Mouse (Mus musculus) MEL (cell line): ENCODE measurements around the gene Chrd. TPM values are rescaled to one million over a fixed set of nuclear protein-coding genes. Genes with fewer than 3 reads are reported as not detected.

Experiments
- DNase-seq: peaks from one replicate; pipeline ENCODE4 v3.0.0; 2011; ENCODE audit warnings: low read depth, low spot score
- H3K27ac ChIP-seq: 2 replicates; pipeline ENCODE4 v1.5.1; 2012; ENCODE audit warnings: low read depth, mild to moderate bottlenecking, control low read depth, low read length, moderate library complexity; ENCODE audit not compliant: control insufficient read depth
- H3K27me3 ChIP-seq, 2 experiments: fragments of 150-350 bp in 1 of 2; sonication (generic) in 1 of 2; 2 replicates each; pipeline ENCODE4 v1.6.1; 2012; ENCODE audit warnings: low read length in 2 of 2, mild to moderate bottlenecking in 2 of 2, improper control_type of control experiment in 1 of 2, moderate library complexity in 1 of 2; ENCODE audit not compliant: insufficient read depth in 2 of 2, control insufficient read depth in 1 of 2
- H3K36me3 ChIP-seq, 2 experiments: 2 replicates each; pipeline ENCODE4 v1.6.1; 2012 to 2014; ENCODE audit warnings: low read length in 2 of 2, improper control_type of control experiment in 1 of 2, inconsistent platforms in 1 of 2, mild to moderate bottlenecking in 1 of 2; ENCODE audit not compliant: insufficient read depth in 2 of 2, control insufficient read depth in 1 of 2
- H3K4me1 ChIP-seq, 2 experiments: fragments of 150-350 bp in 1 of 2; sonication (generic) in 1 of 2; 2 replicates each; pipeline ENCODE4 v1.6.1; 2012; ENCODE audit warnings: low read length in 2 of 2, improper control_type of control experiment in 1 of 2, mild to moderate bottlenecking in 1 of 2; ENCODE audit not compliant: insufficient read depth in 2 of 2, control insufficient read depth in 1 of 2
- H3K4me3 ChIP-seq, 2 experiments: fragments of 150-350 bp in 1 of 2; sonication (generic) in 1 of 2; 2 replicates each; pipeline ENCODE4 v1.5.1; 2012; ENCODE audit warnings: low read depth in 2 of 2, low read length in 2 of 2, mild to moderate bottlenecking in 2 of 2, moderate library complexity in 2 of 2, control low read depth in 1 of 2, improper control_type of control experiment in 1 of 2; ENCODE audit not compliant: control insufficient read depth in 1 of 2, insufficient read depth in 1 of 2
- H3K79me2 ChIP-seq: 2 replicates; pipeline ENCODE4 v1.6.1; 2012; ENCODE audit warnings: mild to moderate bottlenecking, low read length, moderate library complexity; ENCODE audit not compliant: control insufficient read depth, poor library complexity, insufficient read depth
- H3K9ac ChIP-seq: 2 replicates; pipeline ENCODE4 v1.6.1; 2012; ENCODE audit warnings: low read depth, mild to moderate bottlenecking, control low read depth, low read length, moderate library complexity; ENCODE audit not compliant: control insufficient read depth, poor library complexity, severe bottlenecking
- H3K9me3 ChIP-seq: fragments of 150-350 bp; sonication (generic); replicated peaks from 2 replicates; pipeline ENCODE4 v1.6.1; 2012; ENCODE audit warnings: mild to moderate bottlenecking, low read length, improper control_type of control experiment, moderate library complexity; ENCODE audit not compliant: insufficient read depth
- CHD1 ChIP-seq: IDR thresholded peaks from 2 replicates; pipeline ENCODE4 v1.6.1; 2012; ENCODE audit warnings: low read depth, mild to moderate bottlenecking, inconsistent platforms, low read length, improper control_type of control experiment
- CHD2 ChIP-seq: IDR thresholded peaks from 2 replicates; pipeline ENCODE4 v1.6.1; 2011; ENCODE audit warnings: low read length, improper control_type of control experiment
- CTCF ChIP-seq, 3 experiments: IDR thresholded peaks in 2 of 3; conservative IDR thresholded peaks in 1 of 3; 2 replicates each; pipeline ENCODE4 v1.5.1; 2011 to 2012; ENCODE audit warnings: low read length in 3 of 3, low read depth in 2 of 3, mild to moderate bottlenecking in 2 of 3, improper control_type of control experiment in 1 of 3, inconsistent platforms in 1 of 3, mixed read lengths in 1 of 3, moderate library complexity in 1 of 3; ENCODE audit not compliant: control insufficient read depth in 1 of 3, insufficient read depth in 1 of 3, poor library complexity in 1 of 3, severe bottlenecking in 1 of 3
- EP300 ChIP-seq, 2 experiments: IDR thresholded peaks; 2 replicates each; pipeline ENCODE4 v1.6.1; 2011; ENCODE audit warnings: improper control_type of control experiment in 2 of 2, low read length in 2 of 2, low read depth in 1 of 2, mild to moderate bottlenecking in 1 of 2
- ETS1 ChIP-seq: IDR thresholded peaks from 2 replicates; pipeline ENCODE4 v1.6.1; 2012; ENCODE audit warnings: low read depth, mild to moderate bottlenecking, inconsistent platforms, low read length, improper control_type of control experiment, moderate library complexity
- GABPA ChIP-seq: IDR thresholded peaks from 2 replicates; pipeline ENCODE4 v1.6.1; 2012; ENCODE audit warnings: low read depth, mild to moderate bottlenecking, inconsistent platforms, low read length, improper control_type of control experiment, moderate library complexity
- HCFC1 ChIP-seq: IDR thresholded peaks from 2 replicates; pipeline ENCODE4 v1.6.1; 2012; ENCODE audit warnings: low read depth, mild to moderate bottlenecking, inconsistent platforms, low read length, improper control_type of control experiment, moderate library complexity
- JUND ChIP-seq: IDR thresholded peaks from 2 replicates; pipeline ENCODE4 v1.6.1; 2011; ENCODE audit warnings: low read depth, mild to moderate bottlenecking, improper control_type of control experiment, low read length
- KAT2A ChIP-seq: conservative IDR thresholded peaks from 2 replicates; pipeline ENCODE4 v1.6.1; 2012; ENCODE audit warnings: low read depth, low read length, improper control_type of control experiment, inconsistent platforms
- MAFK ChIP-seq: IDR thresholded peaks from 2 replicates; pipeline ENCODE4 v1.6.1; 2011; ENCODE audit warnings: low read depth, mild to moderate bottlenecking, low read length, improper control_type of control experiment, borderline replicate concordance
- MYB ChIP-seq: IDR thresholded peaks from 2 replicates; pipeline ENCODE4 v1.6.1; 2011; ENCODE audit warnings: mild to moderate bottlenecking, low read depth, low read length, improper control_type of control experiment
- NRF1 ChIP-seq: IDR thresholded peaks from 2 replicates; pipeline ENCODE4 v1.6.1; 2014; ENCODE audit warnings: low read depth, mild to moderate bottlenecking, inconsistent platforms, low read length, improper control_type of control experiment, moderate library complexity; ENCODE audit not compliant: poor library complexity, insufficient read depth, severe bottlenecking
- POLR2A ChIP-seq, 2 experiments: IDR thresholded peaks; 2 replicates each; pipeline ENCODE4 v1.6.1; 2011 to 2012; ENCODE audit warnings: low read length in 2 of 2, mild to moderate bottlenecking in 2 of 2, control low read depth in 1 of 2, improper control_type of control experiment in 1 of 2, low read depth in 1 of 2, moderate library complexity in 1 of 2; ENCODE audit not compliant: control insufficient read depth in 1 of 2, insufficient read depth in 1 of 2, poor library complexity in 1 of 2
- RAD21 ChIP-seq: IDR thresholded peaks from 2 replicates; pipeline ENCODE4 v1.6.1; 2011; ENCODE audit warnings: mild to moderate bottlenecking, low read depth, low read length, improper control_type of control experiment
- SMC3 ChIP-seq: IDR thresholded peaks from 2 replicates; pipeline ENCODE4 v1.6.1; 2011; ENCODE audit warnings: low read depth, low read length, improper control_type of control experiment
- USF2 ChIP-seq, 2 experiments: IDR thresholded peaks; 2 replicates each; pipeline ENCODE4 v1.6.1; 2011 to 2012; ENCODE audit warnings: improper control_type of control experiment in 2 of 2, low read length in 2 of 2, borderline replicate concordance in 1 of 2, inconsistent platforms in 1 of 2, low read depth in 1 of 2, mild to moderate bottlenecking in 1 of 2; ENCODE audit not compliant: insufficient read depth in 1 of 2
- ZC3H11A ChIP-seq: IDR thresholded peaks from 2 replicates; pipeline ENCODE4 v1.6.1; 2012; ENCODE audit warnings: low read depth, mild to moderate bottlenecking, inconsistent platforms, low read length, improper control_type of control experiment
- ZNF384 ChIP-seq: IDR thresholded peaks from 2 replicates; pipeline ENCODE4 v1.6.1; 2012; ENCODE audit warnings: low read depth, mild to moderate bottlenecking, inconsistent platforms, low read length, improper control_type of control experiment
- polyA plus RNA-seq, 2 experiments: library from polyadenylated mRNA; stranded (reverse) in 1 of 2; unstranded in 1 of 2; fragments of >175 nt in 1 of 2; fragments of >200 nt in 1 of 2; gene quantifications; 2 replicates each; pipeline versions ENCODE4 v1.2.1 to v1.2.4; 2012; ENCODE audit warnings: low replicate concordance in 2 of 2, low read depth in 1 of 2; ENCODE audit not compliant: insufficient read length in 2 of 2, insufficient read depth in 1 of 2, missing spikeins in 1 of 2
- total RNA-seq: library from RNA; depleted of rRNA; stranded (reverse); fragments of 300-350 nt; gene quantifications from 2 replicates; pipeline ENCODE4 v1.2.3, GENCODE M21; 2012

Gene Chrd
- total and polyA plus RNA-seq, 3 experiments, result not detected

DNA sequence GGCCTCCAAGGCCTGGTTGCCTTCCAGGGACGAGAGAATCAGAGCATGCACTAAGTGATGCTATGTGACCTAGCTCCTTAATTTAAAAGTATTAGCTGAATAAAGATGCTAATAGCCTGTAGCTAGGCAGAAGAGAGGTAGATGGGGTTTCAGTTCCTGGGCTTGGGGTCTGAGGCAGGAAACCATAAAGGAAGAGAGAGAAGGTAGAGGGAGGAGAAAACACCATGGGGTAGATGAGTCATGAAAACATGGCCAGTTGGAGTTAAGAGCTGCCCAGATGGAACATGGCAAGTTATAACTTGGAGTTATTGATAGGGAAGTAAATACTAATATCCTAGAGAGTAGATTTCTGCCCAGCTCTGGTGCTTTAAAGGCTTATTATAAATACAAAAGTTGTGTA lies 24.5 kb downstream of the Chrd start:
- no peaks in the 10 kb centered on the region for H3K79me2 ChIP-seq
- no peak overlapping the region for H3K27ac ChIP-seq
- TF ChIP-seq HCFC1 (no peak), USF2 (IDR thresholded peaks at IDR 0.05; ENCODE audit: borderline replicate concordance in 1 of 2, insufficient read depth in 1 of 2, low read depth in 1 of 2, low read length in 2 of 2) (no peak), GABPA (no peak), ETS1 (no peak), MYB (no peak), RAD21 (no peak), MAFK (no peak), CHD2 (no peak), NRF1 (no peak), POLR2A (IDR thresholded peaks at IDR 0.05; ENCODE audit: control insufficient read depth in 1 of 2, insufficient read depth in 1 of 2, low read depth in 1 of 2, low read length in 2 of 2, poor library complexity in 1 of 2) (no peak), CHD1 (no peak), EP300 (IDR thresholded peaks at IDR 0.05; ENCODE audit: low read depth in 1 of 2, low read length in 2 of 2) (no peak)
- TF ChIP-seq, all 39 proteins: peak for 0
- no peaks in the 10 kb centered on the region for H3K9me3 ChIP-seq
- peaks cover 2 to 11% of the 10 kb centered on the region in 2 experiments; a peak in 3 of 4 replicates for H3K27me3 ChIP-seq
- H3K4me1 ChIP-seq, result no peaks in the 10 kb centered on the region
- H3K4me3 ChIP-seq, result no peak overlapping the region
- no peak for DNase-seq
- H3K36me3 ChIP-seq, result no peaks in the 10 kb centered on the region
- H3K9ac ChIP-seq, result no peak overlapping the region

DNA sequence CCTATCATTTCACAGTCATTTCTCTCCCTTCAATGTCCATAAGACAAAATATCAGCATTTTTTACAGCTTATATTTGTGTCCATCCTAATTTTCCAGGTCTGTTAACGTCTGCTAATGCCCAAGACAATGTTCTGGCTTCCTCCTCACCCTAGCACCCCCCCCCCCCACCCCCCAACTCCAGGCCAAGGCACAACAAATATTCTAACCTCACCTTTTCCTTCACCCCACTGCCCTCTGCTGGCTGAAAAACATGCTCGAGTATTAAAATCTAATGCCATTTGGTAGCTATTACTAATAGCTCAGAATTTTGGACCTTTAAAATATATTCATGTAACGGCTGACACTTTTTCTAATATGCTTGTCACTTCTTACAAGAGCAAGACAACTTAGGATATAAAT lies 28.8 kb downstream of the Chrd start:
- no peaks in the 10 kb centered on the region for H3K79me2 ChIP-seq
- no peaks in the 10 kb centered on the region for H3K4me1 ChIP-seq
- H3K36me3 ChIP-seq, result no peaks in the 10 kb centered on the region
- no peak overlapping the region for H3K27ac ChIP-seq
- DNase-seq, result peak; percentile 53
- no peak overlapping the region for H3K4me3 ChIP-seq
- H3K9me3 ChIP-seq, result no peaks in the 10 kb centered on the region
- TF ChIP-seq JUND (no peak), CTCF (IDR thresholded peaks at IDR 0.05 in 2 of 3, conservative IDR thresholded peaks at IDR 0.05 in 1 of 3; ENCODE audit: control insufficient read depth in 1 of 3, insufficient read depth in 1 of 3, low read depth in 2 of 3, low read length in 3 of 3, poor library complexity in 1 of 3, severe bottlenecking in 1 of 3) (peak in 2 of 3 experiments; percentile 45 to 70; a peak in 4 of 6 replicates), CHD1 (no peak), ZC3H11A (peak; percentile 74), SMC3 (peak; percentile 72), RAD21 (peak; percentile 69), KAT2A (no peak), MYB (no peak), ZNF384 (0 out of 2 replicates have a peak, but pooled peaks have one; percentile 14), CHD2 (no peak), GABPA (no peak)
- peaks cover 0 to 7% of the 10 kb centered on the region in 2 experiments; a peak in 3 of 4 replicates for H3K27me3 ChIP-seq
- H3K9ac ChIP-seq, result no peak overlapping the region
